Mouse (Mus musculus): Measurements from ENCODE around the gene Svop.

DNA sequence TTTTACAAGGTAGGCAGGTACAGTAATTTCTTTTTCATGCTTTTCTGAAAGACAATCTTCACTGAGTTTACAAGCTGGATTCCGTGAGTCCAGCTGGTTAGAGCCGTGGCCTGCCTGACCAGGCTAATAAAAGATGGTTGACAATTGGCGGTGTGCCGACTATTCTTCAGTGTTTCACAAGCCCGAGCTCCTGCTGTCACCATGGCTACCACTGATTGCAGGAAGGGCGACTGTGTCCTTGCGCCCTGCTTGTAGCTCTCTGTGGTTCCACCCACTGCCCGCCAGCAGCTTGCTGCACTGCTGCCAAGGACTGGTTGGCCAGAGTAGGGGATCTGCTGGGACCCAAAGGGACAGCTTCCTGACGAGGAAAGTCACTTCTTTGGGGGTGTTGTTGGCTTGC is 47.8 kb upstream of the Svop start:
- TF ChIP-seq CTCF (IDR thresholded peaks at IDR 0.05; ENCODE audit: control insufficient read depth, insufficient read depth, insufficient read length): no peak
- TF ChIP-seq MAX (IDR thresholded peaks at IDR 0.05): no peak

All from C2C12 (cell line).